Mouse (Mus musculus): ENCODE data around the gene Bcat1.
"Not testable (repeated sequence)": the region's sequence is repeated elsewhere in the genome, so short reads cannot be mapped to it uniquely, and the experiment has no call there.

The Bcat1 gene

DNA sequence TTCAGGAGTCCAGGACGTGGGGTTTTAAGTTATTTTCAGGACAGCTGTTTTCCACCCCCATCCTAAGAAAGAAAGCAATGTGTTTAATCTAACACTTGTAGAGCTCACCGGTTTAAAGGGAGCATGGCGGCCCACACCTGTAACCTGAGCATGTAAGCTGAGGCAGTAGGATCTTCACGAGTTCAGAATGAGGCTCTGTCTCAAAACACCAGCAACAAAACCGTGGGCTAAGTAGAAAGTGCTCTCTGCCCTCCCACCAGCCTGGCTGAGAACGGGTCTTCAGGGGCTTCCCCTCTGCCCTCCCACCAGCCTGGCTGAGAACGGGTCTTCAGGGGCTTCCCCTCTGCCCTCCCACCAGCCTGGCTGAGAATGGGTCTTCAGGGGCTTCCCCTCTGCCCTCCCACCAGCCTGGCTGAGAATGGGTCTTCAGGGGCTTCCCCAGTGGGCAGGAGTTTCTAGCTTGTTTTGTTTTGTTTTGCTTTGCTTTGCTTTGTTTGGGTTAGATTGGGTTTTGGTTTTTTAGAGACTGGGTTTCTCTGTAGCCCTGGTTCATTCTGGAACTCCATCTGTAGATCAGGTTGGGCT lies 17.1 kb upstream of the Bcat1 start:
- not testable (repeated sequence) for DNase-seq (ENCODE audit: low read depth, low spot score)

DNA sequence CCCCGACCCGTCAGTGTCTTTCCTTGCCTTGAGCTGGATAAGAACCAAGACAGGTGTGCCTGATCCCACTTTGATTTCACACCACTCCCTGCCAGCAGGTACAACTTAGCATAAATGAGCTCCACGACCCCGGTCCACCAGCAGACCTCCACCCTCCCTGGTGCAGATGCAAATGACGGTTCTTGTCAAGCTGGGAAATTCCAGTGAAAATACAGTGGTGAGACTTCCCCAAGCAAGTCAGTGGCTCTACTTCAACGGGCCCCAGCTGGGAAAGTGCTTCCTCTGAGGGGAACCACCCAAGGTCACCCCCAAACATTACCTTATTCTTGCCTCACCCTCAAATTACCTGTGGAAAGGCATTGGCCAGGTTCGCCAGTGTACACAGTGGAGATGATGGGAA lies 16.0 kb upstream of the Bcat1 start:
- DNase-seq (ENCODE audit: low read depth, low spot score) = no peak

DNA sequence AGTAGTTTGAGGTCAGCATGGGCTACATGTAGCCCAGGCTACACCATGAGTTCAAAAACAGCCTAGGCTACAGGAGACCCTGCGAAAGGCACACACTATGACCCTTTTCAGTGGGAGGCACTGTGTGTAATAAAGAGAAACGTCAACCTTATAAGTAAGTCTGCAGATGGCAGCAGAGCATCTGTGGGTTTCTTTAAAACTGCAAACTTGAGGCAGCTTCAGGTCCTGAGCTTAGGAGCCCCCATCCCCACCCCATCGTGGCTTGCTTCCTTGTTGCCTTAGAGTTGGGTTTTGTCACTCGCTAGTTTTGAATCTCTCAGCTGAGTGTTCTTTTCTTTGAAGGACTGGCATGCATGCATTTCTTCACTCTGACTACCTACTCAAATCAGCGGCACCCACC lies 14.9 kb upstream of the Bcat1 start:
- no peak for DNase-seq (ENCODE audit: low read depth, low spot score)

- no peak for DNase-seq (ENCODE audit: low read depth, low spot score)
These were observed 14.3 kb upstream of the Bcat1 start for GRCm38 (mm10) chr6:145090201-145090863.

GRCm38 (mm10) chr6:145089373-145089772 lies 13.4 kb upstream of the Bcat1 start:
- DNase-seq (ENCODE audit: low read depth, low spot score) = no peak

DNA sequence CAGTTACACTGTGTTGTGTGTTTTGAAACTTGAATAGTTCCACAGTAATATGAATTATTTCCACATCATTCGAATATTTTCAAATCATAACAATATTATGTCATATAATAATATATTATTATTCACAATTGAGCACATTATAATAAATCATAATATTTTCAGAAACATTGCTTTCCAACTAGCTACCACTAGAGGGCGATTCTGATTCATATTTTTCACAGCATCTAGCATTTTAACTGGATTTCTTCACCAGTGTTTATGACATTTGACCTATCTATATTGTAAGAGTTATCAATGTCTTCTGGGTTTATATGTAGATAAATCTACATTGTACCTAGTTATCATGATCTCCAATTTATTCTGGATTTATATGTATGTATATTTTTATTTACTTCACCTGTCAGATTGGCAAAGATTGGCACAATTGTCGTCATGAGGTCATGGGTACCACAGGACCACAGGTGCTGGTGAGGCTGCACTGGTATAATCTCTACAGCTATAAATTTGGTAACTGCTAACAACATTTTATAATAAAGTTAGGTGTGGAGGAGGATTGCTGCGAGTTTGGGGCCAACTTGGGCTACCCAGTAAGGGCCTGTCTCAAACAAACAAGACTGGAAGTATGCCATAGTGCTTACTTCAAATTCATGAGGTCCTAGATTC lies 12.6 kb upstream of the Bcat1 start:
- DNase-seq (ENCODE audit: low read depth, low spot score) = peak; percentile 66

GRCm38 (mm10) chr6:145084343-145085117 lies 8.5 kb upstream of the Bcat1 start:
- DNase-seq (ENCODE audit: low read depth, low spot score) = no peak

- DNase-seq (ENCODE audit: low read depth, low spot score) = no peak
These were observed 5.7 kb upstream of the Bcat1 start for GRCm38 (mm10) chr6:145081721-145082120.

DNA sequence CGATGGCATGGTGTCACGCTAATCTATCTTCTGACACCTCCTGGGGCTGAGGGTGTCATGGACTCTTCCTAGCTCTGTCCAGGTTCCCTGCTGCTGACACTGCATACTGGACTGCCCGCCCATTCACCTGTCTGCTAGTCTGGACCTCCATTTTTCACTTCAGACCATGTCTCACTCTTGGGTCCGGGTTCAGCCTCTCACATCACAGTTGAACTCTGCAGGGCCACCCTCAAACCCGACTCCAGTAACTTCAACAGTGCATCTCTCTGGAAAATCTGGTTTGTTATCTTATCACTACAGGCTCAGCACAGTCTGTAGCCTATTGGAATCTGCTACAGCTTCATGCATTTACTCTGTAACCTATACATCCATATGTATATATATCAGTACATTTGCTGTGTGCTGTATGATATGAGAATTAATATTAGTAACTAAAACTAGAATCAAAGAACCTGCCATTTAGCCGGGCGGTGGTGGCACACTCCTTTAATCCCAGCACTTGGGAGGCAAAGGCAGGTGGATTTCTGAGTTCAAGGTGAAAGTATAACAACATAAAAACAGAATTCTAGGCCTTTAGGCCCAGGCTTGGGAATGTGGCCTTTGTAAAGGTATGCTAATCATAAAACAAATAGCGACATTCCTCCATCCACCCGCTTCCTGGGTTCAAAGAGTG lies 3.2 kb upstream of the Bcat1 start:
- no peak for DNase-seq (ENCODE audit: low read depth, low spot score)

DNA sequence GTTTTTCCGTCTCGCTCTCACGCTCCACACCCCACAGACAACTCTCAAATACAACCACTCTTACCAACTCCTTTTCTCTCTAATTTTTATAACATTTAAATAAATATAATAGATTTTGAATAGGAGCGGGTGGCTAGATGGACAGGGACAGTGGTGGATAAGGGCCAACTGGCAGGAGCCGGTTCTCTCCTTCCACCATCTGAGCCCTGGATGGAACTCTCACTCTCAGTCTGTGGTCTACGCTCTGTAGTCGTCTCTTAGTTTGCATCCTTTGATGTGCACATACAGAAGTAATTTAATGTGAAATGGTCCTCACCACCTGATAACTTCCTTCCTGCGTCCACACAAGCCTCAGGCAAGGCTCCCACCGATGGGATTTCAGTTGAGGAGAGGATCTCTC lies 302 bp upstream of the Bcat1 start:
- no peak for DNase-seq (ENCODE audit: low read depth, low spot score)

DNA sequence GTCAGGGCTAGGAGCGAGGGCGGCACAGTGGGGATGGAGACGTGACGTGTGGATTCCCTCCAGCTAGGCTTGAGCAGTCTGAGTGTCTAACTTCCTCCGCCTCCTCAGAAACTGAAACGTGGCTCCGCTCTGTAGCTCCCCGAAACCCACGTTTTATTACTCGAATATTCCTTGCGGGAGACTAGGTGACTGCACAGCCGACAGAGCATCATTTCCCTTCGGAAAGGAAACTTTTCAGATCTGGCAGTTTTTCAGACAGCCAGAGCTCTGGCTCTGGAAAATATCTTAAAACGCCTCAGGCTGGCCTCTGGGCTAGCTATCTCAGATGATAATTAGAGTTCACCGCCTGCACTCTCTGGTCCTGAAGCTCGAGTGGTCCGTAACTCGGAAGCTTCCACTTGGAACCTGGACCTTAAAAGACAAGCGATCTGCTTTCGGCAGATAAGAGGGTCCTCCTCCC lies 866 bp downstream of the Bcat1 start:
- DNase-seq (ENCODE audit: low read depth, low spot score) = peak; percentile 77

DNA sequence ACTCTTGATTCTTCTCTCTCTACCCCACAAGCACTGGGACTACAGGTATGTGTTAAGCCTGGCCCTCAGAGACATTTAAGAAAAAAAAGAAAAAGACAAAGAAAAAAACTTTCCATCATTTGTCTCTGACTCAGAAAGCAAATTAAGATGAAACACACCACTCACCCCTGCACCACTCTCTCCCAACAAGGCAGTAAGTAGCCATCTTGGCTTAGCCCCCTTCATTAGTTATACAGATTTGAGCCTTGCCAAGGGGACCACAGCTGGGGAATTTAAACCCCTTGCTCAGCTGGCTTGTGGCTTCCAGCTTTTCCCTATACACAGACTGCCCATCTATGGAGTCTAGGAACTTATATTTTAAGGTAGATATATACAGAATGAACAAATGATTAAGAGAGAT lies 1.5 kb downstream of the Bcat1 start:
- DNase-seq (ENCODE audit: low read depth, low spot score) = peak; percentile 55

DNA sequence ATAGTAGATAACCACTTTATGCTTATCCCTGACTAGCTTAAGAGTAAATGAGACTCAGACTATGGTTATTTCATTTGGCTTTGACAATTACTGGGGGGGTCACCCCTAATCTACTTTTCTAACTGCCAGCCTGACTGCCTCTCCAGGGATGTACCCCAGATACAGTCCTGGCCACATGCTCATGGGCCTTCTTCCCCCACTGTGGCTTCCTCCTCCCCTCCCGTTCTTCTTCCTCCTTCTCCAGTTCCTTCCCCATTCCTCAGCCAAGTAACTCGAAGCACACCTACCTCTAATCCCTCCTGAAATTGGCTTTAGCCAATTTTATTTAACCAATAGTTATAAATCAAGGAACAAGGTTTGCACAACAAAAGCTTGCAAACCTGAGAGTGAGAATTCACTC lies 6.1 kb downstream of the Bcat1 start:
- no peak for DNase-seq (ENCODE audit: low read depth, low spot score)

GRCm38 (mm10) chr6:145069397-145069796 lies 6.6 kb downstream of the Bcat1 start:
- no peak for DNase-seq (ENCODE audit: low read depth, low spot score)

GRCm38 (mm10) chr6:145067679-145068078 lies 8.3 kb downstream of the Bcat1 start:
- DNase-seq (ENCODE audit: low read depth, low spot score) = no peak

GRCm38 (mm10) chr6:145066416-145066815 lies 9.6 kb downstream of the Bcat1 start:
- no peak for DNase-seq (ENCODE audit: low read depth, low spot score)

GRCm38 (mm10) chr6:145065301-145065845 lies 10.6 kb downstream of the Bcat1 start:
- DNase-seq (ENCODE audit: low read depth, low spot score) = no peak

DNA sequence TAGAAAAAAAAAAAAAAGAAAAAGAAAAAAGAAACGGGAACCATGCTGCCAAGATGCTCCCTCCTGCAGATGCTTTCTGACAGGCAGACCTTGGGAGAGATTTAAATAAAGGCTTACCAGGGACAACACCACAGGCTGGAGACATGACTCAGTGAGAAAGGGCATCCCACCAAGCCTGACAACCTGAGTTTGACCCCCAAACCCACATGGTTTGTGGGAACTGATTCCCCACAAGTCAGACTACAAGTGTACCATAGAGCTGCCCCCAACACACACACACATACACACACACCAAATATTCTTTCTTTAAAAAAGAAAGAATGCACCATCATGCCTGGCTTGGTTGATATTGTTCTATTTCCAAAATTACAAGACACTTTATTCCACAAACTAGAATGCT lies 11.9 kb downstream of the Bcat1 start:
- no peak for DNase-seq (ENCODE audit: low read depth, low spot score)

DNA sequence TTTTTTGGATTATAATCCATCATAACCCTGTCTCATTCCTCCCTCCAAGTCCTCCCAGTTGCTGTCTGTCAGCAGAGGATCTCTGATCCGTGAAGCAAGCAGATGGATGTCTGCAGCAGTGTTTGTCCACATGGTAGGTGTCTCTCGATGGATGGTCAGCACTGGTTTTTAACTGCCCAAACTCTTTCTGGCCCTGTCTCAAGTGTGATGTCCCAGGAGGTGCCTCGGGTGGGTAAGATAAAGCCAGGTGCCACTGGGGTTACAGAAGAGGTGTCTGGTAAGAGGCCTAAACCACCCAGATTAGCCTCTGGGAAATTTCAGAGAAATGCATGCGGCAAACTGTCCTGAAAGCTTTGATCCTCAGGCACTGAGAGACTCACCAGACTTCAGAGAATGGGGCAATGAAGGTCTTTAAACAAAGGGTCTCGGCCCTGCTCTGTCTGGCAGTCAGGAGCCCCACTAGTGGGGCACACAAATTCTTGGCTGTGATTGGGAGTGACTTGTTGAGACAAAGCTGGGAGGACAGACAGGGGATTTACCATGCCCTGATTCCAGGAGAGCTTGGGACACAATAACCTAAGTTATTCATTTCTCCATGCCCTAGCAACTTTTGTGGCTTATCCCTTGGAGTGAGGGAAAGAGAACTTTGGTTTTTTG lies 12.6 kb downstream of the Bcat1 start:
- DNase-seq (ENCODE audit: low read depth, low spot score) = no peak

DNA sequence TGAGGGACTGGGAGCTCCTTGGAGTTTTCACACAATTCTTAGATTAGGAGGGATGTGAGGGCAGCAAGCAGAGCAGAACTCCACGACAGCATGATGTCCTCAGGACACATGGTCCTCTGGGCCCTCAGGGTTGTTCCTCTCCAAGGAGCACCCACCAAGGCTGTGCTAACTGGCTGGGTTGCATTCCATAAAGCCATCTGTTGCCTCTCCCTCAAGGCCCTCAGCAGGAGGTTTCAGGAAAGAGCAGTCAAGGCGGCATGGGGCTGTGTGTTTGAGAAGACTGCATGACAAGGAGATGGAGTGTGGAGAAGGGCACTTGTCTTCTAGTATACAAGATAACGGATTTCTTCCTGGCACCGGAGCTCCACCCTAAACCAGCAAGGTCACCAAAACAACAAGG lies 13.2 kb downstream of the Bcat1 start:
- DNase-seq (ENCODE audit: low read depth, low spot score) = no peak

DNA sequence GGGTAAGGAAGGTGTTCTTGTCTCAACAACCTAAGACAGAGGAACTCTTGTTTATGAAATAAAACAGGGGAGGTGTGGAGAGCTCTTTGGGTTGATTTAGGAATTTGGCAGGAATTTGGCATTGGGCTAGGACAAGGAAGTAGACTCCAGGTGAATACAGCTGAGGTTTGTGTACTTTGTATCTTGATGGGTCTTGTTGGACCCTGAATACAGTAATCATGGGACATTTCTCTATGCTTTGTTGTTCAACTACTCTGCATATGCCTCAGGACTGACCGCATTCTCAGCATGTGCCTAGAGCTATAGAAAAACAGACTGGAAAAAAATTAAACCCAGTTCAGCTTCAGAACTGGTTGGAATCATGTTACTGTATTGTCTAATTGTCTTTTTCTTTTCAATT lies 14.6 kb downstream of the Bcat1 start:
- DNase-seq (ENCODE audit: low read depth, low spot score) = no peak
